Mouse (Mus musculus): Measurements from ENCODE around the gene Tmem53.

GRCm38 (mm10) chr4:117235822-117236221 lies 15.9 kb upstream of the Tmem53 start:
- TF ChIP-seq POLR2A (IDR thresholded peaks at IDR 0.05; ENCODE audit: control insufficient read depth, low read depth, low read length) (no peak), CTCF (IDR thresholded peaks at IDR 0.05; ENCODE audit: control insufficient read depth, insufficient read depth, insufficient replicate concordance, low read depth, low read length) (no peak)
